Mouse (Mus musculus) lung, postnatal 0 days (tissue): Measurements from ENCODE around the gene Olfr549. TPM values are rescaled to one million over a fixed set of nuclear protein-coding genes. Genes with fewer than 3 reads are reported as not detected.

ENCODE experiments used
- ATAC-seq: fragments of 200-750 bp; cut with Nextera tagmentation; 2 replicates; pipeline ENCODE4 v1.8.0; 2017; ENCODE audit warnings: moderate library complexity
- DNase-seq: peaks from one replicate; pipeline ENCODE4 v3.0.0-alpha.2; 2016; ENCODE audit warnings: low spot score
- H3K27ac ChIP-seq: fragments of 300-500 bp; sonication (generic); 2 replicates; pipeline ENCODE4 v1.5.1; 2014; ENCODE audit warnings: antibody characterized with exemption, mild to moderate bottlenecking, low read length, mixed read lengths
- H3K27me3 ChIP-seq: fragments of 300-500 bp; sonication (generic); replicated peaks from 2 replicates; pipeline ENCODE4 v1.6.1; 2014; ENCODE audit warnings: low read length, mixed read lengths; ENCODE audit not compliant: insufficient read depth
- H3K36me3 ChIP-seq: fragments of 300-500 bp; sonication (generic); 2 replicates; pipeline ENCODE4 v1.6.1; 2014; ENCODE audit warnings: low read length, mixed read lengths; ENCODE audit not compliant: insufficient read depth
- H3K4me1 ChIP-seq: fragments of 300-500 bp; sonication (generic); 2 replicates; pipeline ENCODE4 v1.6.1; 2014; ENCODE audit warnings: antibody characterized with exemption, low read depth, low read length, mixed read lengths; ENCODE audit not compliant: insufficient read depth
- H3K4me2 ChIP-seq: fragments of 300-500 bp; sonication (generic); replicated peaks from 2 replicates; pipeline ENCODE4 v1.6.1; 2014; ENCODE audit warnings: low read depth, mild to moderate bottlenecking, low read length, moderate library complexity, mixed read lengths
- H3K4me3 ChIP-seq: fragments of 300-500 bp; sonication (generic); 2 replicates; pipeline ENCODE4 v1.5.1; 2014; ENCODE audit warnings: low read depth, low read length
- H3K9ac ChIP-seq: fragments of 300-500 bp; sonication (generic); replicated peaks from 2 replicates; pipeline ENCODE4 v1.6.1; 2014; ENCODE audit warnings: low read depth, mild to moderate bottlenecking
- H3K9me3 ChIP-seq: fragments of 300-500 bp; sonication (generic); 2 replicates; pipeline ENCODE4 v1.6.1; 2016; ENCODE audit warnings: low read length, mixed read lengths
- CTCF ChIP-seq: IDR thresholded peaks from 2 replicates; pipeline ENCODE4 v1.5.1; 2016; ENCODE audit warnings: antibody characterized with exemption, mild to moderate bottlenecking
- EP300 ChIP-seq: IDR thresholded peaks from 2 replicates; pipeline ENCODE4 v1.6.1; 2016; ENCODE audit warnings: antibody characterized with exemption, mild to moderate bottlenecking, control low read depth
- WGBS: fragments of 180-500 bp; shearing (Covaris S2); extraction: QIAGEN DNeasy Blood & Tissue Kit; methylation state at CpG from one replicate; pipeline ENCODE4 v1.1.7; 2014; 5-methylcytosine and 5-hydroxymethylcytosine counted together
- polyA plus RNA-seq: library from polyadenylated mRNA; unstranded; fragments of >200 nt; fragmentation: Nextera tagmentation; extraction: Ambion mirVana; gene quantifications from 2 replicates; pipeline ENCODE4 v1.2.1, GENCODE M21; 2015

The Olfr549 gene
- polyA plus RNA-seq, 1 experiment from 2014 or later: not detected

GRCm38 (mm10) chr7:102540596-102540995, 9.1 kb upstream of the Olfr549 start, which contains the start of gene Olfr548-ps1:
Gene Olfr548-ps1, plus strand, starts transcription at chr7:102540896.
- WGBS: 81% methylated on average over 2 of the region's 2 CpGs
- no peak within 1 kb of the TSS for H3K4me3 ChIP-seq
- ATAC-seq: no peak

GRCm38 (mm10) chr7:102541251-102541650, 8.4 kb upstream of the Olfr549 start:
- Histone ChIP-seq H3K9ac (no peak overlapping the region), H3K27ac (no peak overlapping the region), H3K36me3 (no peaks in the 10 kb centered on the region), H3K4me1 (no peaks in the 10 kb centered on the region), H3K9me3 (no peaks in the 10 kb centered on the region), H3K4me2 (no peak overlapping the region), H3K27me3 (no peaks in the 10 kb centered on the region), H3K4me3 (no peak overlapping the region)
- DNase-seq (no peak), ATAC-seq (no peak)
- WGBS: 38% methylated on average over 3 of the region's 3 CpGs
- no peak for TF ChIP-seq EP300
- no peak for TF ChIP-seq CTCF

More at GRCm38 (mm10) chr7:102540596-102540995, 9.1 kb upstream of the Olfr549 start, which contains the start of gene Olfr548-ps1:
- Histone ChIP-seq H3K9ac (no peak within 1 kb of the TSS), H3K36me3 (no peaks in the 10 kb centered on the region), H3K27ac (no peak within 1 kb of the TSS), H3K4me2 (no peak within 1 kb of the TSS), H3K27me3 (no peaks in the 10 kb centered on the region), H3K9me3 (no peaks in the 10 kb centered on the region), H3K4me1 (no peaks in the 10 kb centered on the region)
- TF ChIP-seq EP300 (no peak), CTCF (no peak)
- DNase-seq: no peak

GRCm38 (mm10) chr7:102553279-102553678, 3.6 kb downstream of the Olfr549 start:
- H3K4me1 ChIP-seq: no peaks in the 10 kb centered on the region
- H3K27me3 ChIP-seq: no peaks in the 10 kb centered on the region
- H3K4me2 ChIP-seq: no peak overlapping the region
- H3K27ac ChIP-seq: no peak overlapping the region
- no peaks in the 10 kb centered on the region for H3K36me3 ChIP-seq
- no peak for TF ChIP-seq CTCF
- no peak for TF ChIP-seq EP300
- no peak overlapping the region for H3K4me3 ChIP-seq
- 72% methylated on average over 3 of the region's 3 CpGs for WGBS
- H3K9me3 ChIP-seq: no peaks in the 10 kb centered on the region
- ATAC-seq (no peak), DNase-seq (no peak)
- no peak overlapping the region for H3K9ac ChIP-seq

- peak within 1 kb of the TSS; percentile 59 for H3K9ac ChIP-seq
- H3K4me2 ChIP-seq: peak within 1 kb of the TSS; percentile 67
- no peaks in the 10 kb centered on the region; the same call in none of the 2 replicates for H3K4me1 ChIP-seq
- peak within 1 kb of the TSS; percentile 65 for H3K4me3 ChIP-seq
- WGBS: 13% methylated on average over 10 of the region's 10 CpGs
- H3K9me3 ChIP-seq: no peaks in the 10 kb centered on the region
- H3K27me3 ChIP-seq: no peaks in the 10 kb centered on the region
- ATAC-seq (peak; percentile 100), DNase-seq (peak; percentile 97)
- TF ChIP-seq EP300: no peak
- no peak for TF ChIP-seq CTCF
- H3K36me3 ChIP-seq: peaks cover 13% of the 10 kb centered on the region; the same call in 1 of the 2 replicates
- H3K27ac ChIP-seq: peak within 1 kb of the TSS; percentile 60; the same call in 1 of the 2 replicates
Measured at GRCm38 (mm10) chr7:102564999-102565997, 15.6 kb downstream of the Olfr549 start, which contains the start of gene Trim21. Gene Trim21, minus strand, starts transcription at chr7:102565486.

GRCm38 (mm10) chr7:102566219-102566618, 16.5 kb downstream of the Olfr549 start:
- DNase-seq: no peak
- no peaks in the 10 kb centered on the region for H3K9me3 ChIP-seq
- H3K36me3 ChIP-seq: 0 out of 2 replicates have a peak, but pooled peaks cover 9% of the 10 kb centered on the region
- H3K27me3 ChIP-seq: no peaks in the 10 kb centered on the region
- H3K4me1 ChIP-seq: no peaks in the 10 kb centered on the region; the same call in none of the 2 replicates
- WGBS: 79% methylated on average over 4 of the region's 4 CpGs
- TF ChIP-seq EP300 (no peak), CTCF (peak; percentile 35)
- H3K4me3 ChIP-seq: no peak overlapping the region
- H3K4me2 ChIP-seq: no peak overlapping the region
- H3K27ac ChIP-seq: no peak overlapping the region
- H3K9ac ChIP-seq: no peak overlapping the region
- ATAC-seq: no peak

- Histone ChIP-seq H3K4me1 (no peaks in the 10 kb centered on the region), H3K4me3 (no peak within 1 kb of the TSS), H3K9ac (no peak within 1 kb of the TSS), H3K9me3 (no peaks in the 10 kb centered on the region), H3K4me2 (no peak within 1 kb of the TSS), H3K27ac (no peak within 1 kb of the TSS), H3K36me3 (no peaks in the 10 kb centered on the region), H3K27me3 (no peaks in the 10 kb centered on the region)
- WGBS: 82% methylated on average over 8 of the region's 8 CpGs
- ATAC-seq: no peak
- TF ChIP-seq CTCF (no peak), EP300 (no peak)
- no peak for DNase-seq
Measured at GRCm38 (mm10) chr7:102571142-102571541, 21.5 kb downstream of the Olfr549 start, which contains the start of gene Olfr550. Gene Olfr550, plus strand, starts transcription at chr7:102571442.
